Mouse (Mus musculus): ENCODE results near the gene Olfr127.
"Not testable (repeated sequence)": the region's sequence is repeated elsewhere in the genome, so short reads cannot be mapped to it uniquely, and the experiment has no call there.

The Olfr127 gene

DNA sequence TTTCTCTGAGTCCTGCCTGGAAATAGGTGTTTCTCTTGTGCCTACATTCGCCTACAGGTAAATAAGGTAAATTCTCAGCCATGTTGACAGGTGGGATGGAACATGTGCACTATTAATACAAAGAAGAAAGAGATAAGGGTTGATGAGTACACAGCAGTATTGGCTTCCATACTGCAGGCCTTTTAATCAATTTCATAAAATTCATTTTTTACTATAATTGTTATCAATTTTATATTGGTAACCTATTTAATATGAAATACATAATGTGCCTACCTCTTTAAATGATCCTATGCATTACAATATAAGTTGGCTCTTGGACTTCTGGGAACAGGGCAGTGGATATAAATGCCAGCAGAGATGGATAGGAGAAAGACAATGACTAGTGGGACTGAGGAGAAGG, at the start of gene Olfr127:
Gene Olfr127, plus strand, starts transcription at position 301 of the 400 bp plus-strand sequence.
- no peak for DNase-seq (ENCODE audit: low read depth, low spot score)

DNA sequence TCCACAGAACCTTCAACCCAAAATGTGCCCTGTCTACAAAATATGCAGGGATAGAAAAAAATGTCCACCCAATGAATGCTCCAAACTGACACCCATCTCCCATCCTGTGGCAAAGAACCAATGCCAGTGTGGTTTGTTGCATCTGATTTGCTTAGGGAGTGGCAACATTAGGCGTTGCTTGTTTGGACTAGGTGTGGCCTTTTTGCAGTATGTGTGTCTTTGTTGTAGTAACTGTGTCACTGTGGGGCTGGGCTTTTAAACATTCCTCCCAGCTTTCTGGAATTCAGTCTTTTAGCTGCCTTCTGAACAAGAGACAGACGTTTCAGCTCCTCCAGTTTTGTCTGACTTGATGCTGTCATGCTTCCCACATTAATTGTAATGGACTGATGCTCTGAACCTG, 36.3 kb upstream of the Olfr127 start:
- DNase-seq (ENCODE audit: low read depth, low spot score): no peak

DNA sequence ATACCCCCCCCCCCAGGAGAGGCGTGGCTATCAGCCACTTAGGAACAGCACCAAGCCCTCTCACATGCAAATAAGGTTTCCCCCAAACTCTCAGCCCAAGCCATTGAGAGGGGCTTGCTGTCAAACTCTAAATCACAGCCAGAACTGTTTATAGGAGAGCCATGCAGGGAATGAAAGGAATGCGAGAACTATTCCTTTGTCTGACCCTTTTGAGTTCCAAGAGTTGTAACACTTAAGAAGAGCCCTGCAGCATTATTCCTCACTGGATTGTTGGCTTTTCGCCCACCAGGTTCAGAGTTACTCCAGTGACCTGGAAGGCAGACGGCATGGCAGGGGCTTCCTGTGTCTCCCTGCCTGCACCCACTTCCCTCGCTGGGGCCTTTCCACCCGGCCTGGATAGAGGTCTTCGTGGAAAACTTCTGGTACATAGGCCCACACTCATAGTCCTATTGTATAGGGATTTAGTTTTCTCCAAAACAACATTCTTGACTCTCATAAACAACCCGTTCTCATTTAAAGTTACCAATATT, 30.5 kb upstream of the Olfr127 start:
- no peak for DNase-seq (ENCODE audit: low read depth, low spot score)

DNA sequence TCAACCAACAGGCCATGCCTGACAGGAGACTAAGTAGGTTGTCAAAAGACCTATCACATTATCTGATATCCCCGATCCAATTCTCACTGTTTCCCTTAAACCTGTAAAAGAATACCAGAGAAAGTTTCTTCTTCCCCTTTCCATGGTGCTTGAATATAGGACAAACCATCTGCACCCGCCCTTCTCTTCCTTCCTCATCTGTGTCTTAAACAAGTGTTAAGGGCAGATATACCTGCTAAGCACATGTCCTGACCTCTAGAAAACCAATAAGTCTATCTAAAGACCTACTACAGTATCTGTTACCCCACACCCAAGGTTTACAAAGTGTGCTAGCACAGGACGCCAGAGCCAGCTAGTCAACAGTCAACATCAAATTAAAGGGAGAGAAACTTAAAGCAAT, 26.4 kb upstream of the Olfr127 start:
- no peak for DNase-seq (ENCODE audit: low read depth, low spot score)

DNA sequence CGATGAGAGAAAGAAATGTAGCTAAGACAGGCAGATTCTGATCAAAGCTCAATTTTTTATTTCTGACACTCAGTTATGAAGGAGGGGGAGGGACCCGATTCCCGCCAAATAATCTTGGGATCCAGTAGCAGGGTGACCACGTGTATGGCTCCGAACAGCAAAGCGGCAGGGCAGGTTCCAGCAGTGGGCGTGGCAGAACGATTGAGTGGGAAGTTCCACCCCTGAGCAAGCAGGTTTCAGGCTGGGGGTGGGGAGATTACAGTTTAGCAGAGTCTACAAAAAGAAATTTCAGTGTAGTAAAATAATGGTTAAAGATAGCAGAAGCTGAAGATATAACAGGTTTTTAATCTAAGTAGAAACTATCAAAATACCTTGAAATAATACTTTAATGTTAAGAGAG, 6.6 kb downstream of the Olfr127 start:
- not testable (repeated sequence) for DNase-seq (ENCODE audit: low read depth, low spot score)

DNA sequence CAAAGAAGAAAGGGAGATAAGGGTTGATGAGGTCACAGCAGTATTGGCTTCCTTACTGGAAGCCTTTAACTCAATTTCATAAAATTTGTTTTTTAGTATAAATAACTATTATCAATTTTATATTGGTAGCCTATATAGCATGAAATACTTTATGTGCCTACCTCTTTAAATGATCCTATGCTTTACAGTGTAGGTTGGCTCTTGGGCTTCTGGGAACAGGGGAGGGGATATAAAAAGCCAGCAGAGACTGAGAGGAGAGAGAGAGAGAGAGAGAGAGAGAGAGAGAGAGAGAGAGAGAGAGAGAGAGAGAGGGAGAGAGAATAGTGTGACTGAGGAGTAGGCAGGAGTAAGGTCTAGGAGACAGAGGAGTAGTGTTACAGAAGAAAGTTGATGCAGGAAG, 20.0 kb downstream of the Olfr127 start, which contains the start of gene Olfr128:
Gene Olfr128, plus strand, starts transcription at position 301 of the 400 bp plus-strand sequence.
- no peak for DNase-seq (ENCODE audit: low read depth, low spot score)

DNA sequence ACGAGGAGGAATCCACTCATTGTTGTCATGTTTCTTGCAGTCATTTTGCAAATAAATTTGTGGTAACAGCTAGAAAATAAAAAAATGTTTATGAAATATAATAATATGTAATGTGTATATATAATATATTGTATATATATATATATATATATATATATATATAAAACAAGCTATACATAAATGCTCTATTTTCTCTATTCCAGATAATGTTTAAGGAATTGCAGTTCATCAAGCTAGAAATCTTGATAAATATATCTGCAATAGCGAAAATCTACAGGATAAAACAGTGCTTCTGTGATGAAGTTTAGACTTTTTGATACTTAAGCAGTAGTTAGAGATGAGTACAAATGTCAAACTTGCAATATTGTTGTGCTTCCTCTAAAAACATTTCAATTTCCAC, 52.7 kb downstream of the Olfr127 start, which contains the start of gene Olfr761:
Gene Olfr761, minus strand, starts transcription at position 101 of the 400 bp plus-strand sequence.
- no peak for DNase-seq (ENCODE audit: low read depth, low spot score)
